Comparison of ENCODE assay signal across 8 mouse cellular contexts in genomic region chr7:135537948-135538741, GRCm38 (mm10). TPM values are rescaled to one million over a fixed set of nuclear protein-coding genes. Genes with fewer than 3 reads are reported as not detected.
A peak's percentile ranks its signal among the peaks of the same experiment; 100 is the strongest.
DNase-seq lines count a peak whose midpoint lies in the region; ATAC-seq and TF ChIP-seq lines count a peak whose summit lies in the region.
"Had no signal": no experiment of that assay in that cellular context is flagged by ENCODE, and none has a peak within 500 bp of the region (broad histone marks: within the 10 kb centered on the region; RNA-seq: fewer than 3 reads in every experiment).

No protein-coding gene starts in this region.

- peak; percentile 73 for ATAC-seq in forebrain, embryonic 13.5 days
- ATAC-seq in hindbrain, embryonic 11.5 days (ENCODE audit: low FRiP score) = peak; percentile 70
- ATAC-seq in megakaryocyte, adult 5-6 weeks (ENCODE audit: poor library complexity, severe bottlenecking) = peak; percentile 4; the same call in 1 of the 2 replicates

- peaks cover 37% of the 10 kb centered on the region for H3K79me2 ChIP-seq in MEL (ENCODE audit: control insufficient read depth, insufficient read depth, low read length, poor library complexity)

- peak; percentile 60 for DNase-seq in MEL (ENCODE audit: low read depth, low spot score)
- peak; percentile 80 for DNase-seq in brain, adult 2 months (ENCODE audit: low read depth, low spot score)
- peak; percentile 49 for DNase-seq in hindbrain, embryonic 11.5 days (ENCODE audit: low spot score)
- DNase-seq in left cerebral cortex, adult 8-10 months (ENCODE audit: low spot score in 2 of 2) = peak; percentile 48
- peak; percentile 29 to 48 for DNase-seq in right cerebral cortex, postnatal 36 days (ENCODE audit: low spot score in 2 of 2)

- H3K9ac ChIP-seq in MEL (ENCODE audit: control insufficient read depth, low read depth, low read length, poor library complexity, severe bottlenecking) = peak overlapping the region; percentile 74
- H3K9ac ChIP-seq in forebrain, embryonic 13.5 days = peak overlapping the region; percentile 62
- H3K9ac ChIP-seq in hindbrain, embryonic 11.5 days (ENCODE audit: low read depth, low read length) = peak overlapping the region; percentile 60

- no peak for TF ChIP-seq RAD21 in MEL (IDR thresholded peaks at IDR 0.05; ENCODE audit: low read depth, low read length)

- H3K27me3 ChIP-seq in MEL (ENCODE audit: control insufficient read depth in 1 of 2, insufficient read depth in 2 of 2, low read length in 2 of 2) = no peaks in the 10 kb centered on the region
- H3K27me3 ChIP-seq in forebrain, embryonic 13.5 days = peaks cover 18% of the 10 kb centered on the region
- peaks cover 12% of the 10 kb centered on the region for H3K27me3 ChIP-seq in hindbrain, embryonic 11.5 days (ENCODE audit: control insufficient read depth, insufficient read depth, low read length)

- H3K4me3 ChIP-seq in MEL (ENCODE audit: control insufficient read depth in 1 of 2, insufficient read depth in 1 of 2, low read depth in 2 of 2, low read length in 2 of 2) = peak overlapping the region; percentile 87 to 88
- peak overlapping the region; percentile 57 for H3K4me3 ChIP-seq in forebrain, embryonic 13.5 days
- H3K4me3 ChIP-seq in hindbrain, embryonic 11.5 days (ENCODE audit: low read depth, low read length) = peak overlapping the region; percentile 62

- H3K36me3 ChIP-seq in MEL (ENCODE audit: control insufficient read depth in 1 of 2, insufficient read depth in 2 of 2, low read length in 2 of 2) = peaks cover 0 to 20% of the 10 kb centered on the region in 2 experiments; a peak in 2 of 4 replicates
- H3K36me3 ChIP-seq in forebrain, embryonic 13.5 days (ENCODE audit: poor library complexity, severe bottlenecking) = no peaks in the 10 kb centered on the region
- H3K36me3 ChIP-seq in hindbrain, embryonic 11.5 days (ENCODE audit: control insufficient read depth, insufficient read depth, low read length) = no peaks in the 10 kb centered on the region

- 2% methylated on average over 67 of the region's 71 CpGs for WGBS in forebrain, embryonic 13.5 days
- 1% methylated on average over 60 of the region's 71 CpGs for WGBS in hindbrain, embryonic 11.5 days

- H3K4me1 ChIP-seq in MEL (ENCODE audit: control insufficient read depth in 1 of 2, insufficient read depth in 2 of 2, low read length in 2 of 2) = peaks cover 2 to 43% of the 10 kb centered on the region in 2 experiments; a peak in 3 of 4 replicates
- peaks cover 13% of the 10 kb centered on the region for H3K4me1 ChIP-seq in forebrain, embryonic 13.5 days
- no peaks in the 10 kb centered on the region for H3K4me1 ChIP-seq in hindbrain, embryonic 11.5 days (replicated peaks; ENCODE audit: control insufficient read depth, insufficient read depth, low read length)

- H3K27ac ChIP-seq in MEL (ENCODE audit: control insufficient read depth, low read depth, low read length) = peak overlapping the region; percentile 25
- H3K27ac ChIP-seq in forebrain, embryonic 13.5 days = no peak overlapping the region
- H3K27ac ChIP-seq in hindbrain, embryonic 11.5 days (ENCODE audit: low read depth, low read length) = no peak overlapping the region

- no peak for TF ChIP-seq POLR2A in MEL (IDR thresholded peaks at IDR 0.05; ENCODE audit: control insufficient read depth in 1 of 2, insufficient read depth in 1 of 2, low read depth in 1 of 2, low read length in 2 of 2, poor library complexity in 1 of 2)

- H3K9me3 ChIP-seq in MEL (replicated peaks; ENCODE audit: insufficient read depth, low read length) = no peaks in the 10 kb centered on the region
- H3K9me3 ChIP-seq in forebrain, embryonic 13.5 days (replicated peaks) = no peaks in the 10 kb centered on the region
- no peaks in the 10 kb centered on the region for H3K9me3 ChIP-seq in hindbrain, embryonic 11.5 days (ENCODE audit: control insufficient read depth, low read length)

- TF ChIP-seq EP300 in MEL (IDR thresholded peaks at IDR 0.05; ENCODE audit: low read depth in 1 of 2, low read length in 2 of 2) = no peak

- peak overlapping the region; percentile 97 for H3K4me2 ChIP-seq in forebrain, embryonic 13.5 days
- peak overlapping the region; percentile 95 for H3K4me2 ChIP-seq in hindbrain, embryonic 11.5 days (replicated peaks; ENCODE audit: low read depth, low read length)

- TF ChIP-seq CTCF in MEL (IDR thresholded peaks at IDR 0.05 in 2 of 3, conservative IDR thresholded peaks at IDR 0.05 in 1 of 3; ENCODE audit: control insufficient read depth in 1 of 3, insufficient read depth in 1 of 3, low read depth in 2 of 3, low read length in 3 of 3, poor library complexity in 1 of 3, severe bottlenecking in 1 of 3) = peak in 1 of 3 experiments; percentile 3; a peak in 1 of 6 replicates

TF ChIP-seq in MEL, 35 proteins besides CTCF, POLR2A, EP300 and RAD21:
- TF ChIP-seq USF1 (IDR thresholded peaks at IDR 0.05; ENCODE audit: low read depth, low read length) (no peak), NRF1 (IDR thresholded peaks at IDR 0.05; ENCODE audit: insufficient read depth, low read depth, low read length, poor library complexity, severe bottlenecking) (peak; percentile 32; the same call in 1 of the 2 replicates), UBTF (IDR thresholded peaks at IDR 0.05; ENCODE audit: borderline replicate concordance, insufficient read depth, low read depth, low read length) (0 out of 2 replicates have a peak, but pooled peaks have one; percentile 63), USF2 (IDR thresholded peaks at IDR 0.05; ENCODE audit: borderline replicate concordance in 1 of 2, insufficient read depth in 1 of 2, low read depth in 1 of 2, low read length in 2 of 2) (no peak)
TF ChIP-seq in MEL: peak in this region for 2.

RNA-seq across cellular contexts. Expression of gene Ptpre, which starts 0.9 kb away (rescaled TPM):
- 4.9 and 6.9 TPM in 2 replicates for total RNA-seq in MEL (2012; rRNA removed)
- 10 to 100 TPM in 1 of 2 experiments, not detected in 1; 12.9 TPM for polyA plus RNA-seq in MEL (2012; ENCODE audit: insufficient read depth in 1 of 2, insufficient read length in 2 of 2, low read depth in 1 of 2, low replicate concordance in 2 of 2, missing spikeins in 1 of 2)
- 2.3 and 2.5 TPM in 2 replicates for polyA plus RNA-seq in forebrain, embryonic 13.5 days (2015; fragmentation: Nextera tagmentation; extraction: Ambion mirVana)
- 0.83 and 1.3 TPM in 2 replicates for polyA plus RNA-seq in hindbrain, embryonic 11.5 days (2014; fragmentation: Nextera tagmentation; extraction: Ambion mirVana)
- total RNA-seq in left cerebral cortex, adult 8-10 months (2022) = 10 to 100 TPM; 26.4 to 28.1 (median 27.5) TPM
- total RNA-seq in megakaryocyte, adult 5-6 weeks (2015) = 86.4 and 88.1 TPM in 2 replicates
- total RNA-seq in megakaryocyte, adult 5-6 weeks (2017) = 83.6 and 93.5 TPM in 2 replicates

RNA-seq across cellular contexts. Expression of gene Clrn3, which starts 9.7 kb away (rescaled TPM):
- not detected in 2 replicates for total RNA-seq in MEL (2012; rRNA removed)
- polyA plus RNA-seq in MEL (2012; ENCODE audit: insufficient read depth in 1 of 2, insufficient read length in 2 of 2, low read depth in 1 of 2, low replicate concordance in 2 of 2, missing spikeins in 1 of 2) = not detected
- polyA plus RNA-seq in forebrain, embryonic 13.5 days (2015; fragmentation: Nextera tagmentation; extraction: Ambion mirVana) = not detected in 2 replicates
- not detected in 2 replicates for polyA plus RNA-seq in hindbrain, embryonic 11.5 days (2014; fragmentation: Nextera tagmentation; extraction: Ambion mirVana)
- not detected for total RNA-seq in left cerebral cortex, adult 8-10 months (2022)
- total RNA-seq in megakaryocyte, adult 5-6 weeks (2015) = not detected in 2 replicates
- total RNA-seq in megakaryocyte, adult 5-6 weeks (2017) = 0.28 TPM in 1 of 2 replicates, not detected in the other
- total RNA-seq: gastrocnemius, adult 8-10 months had no signal

Comparison
In these comparisons a context has a peak if more than half of its experiments do, and no peak if none do; other contexts are left out.
1. ATAC-seq: peak in every context shown above with its lines; median percentile 73 in forebrain, embryonic 13.5 days; 70 in hindbrain, embryonic 11.5 days; 4 in megakaryocyte, adult 5-6 weeks.